Mouse (Mus musculus): ENCODE measurements around the gene Pdk1.
"Not testable (repeated sequence)": the region's sequence is repeated elsewhere in the genome, so short reads cannot be mapped to it uniquely, and the experiment has no call there.

DNA sequence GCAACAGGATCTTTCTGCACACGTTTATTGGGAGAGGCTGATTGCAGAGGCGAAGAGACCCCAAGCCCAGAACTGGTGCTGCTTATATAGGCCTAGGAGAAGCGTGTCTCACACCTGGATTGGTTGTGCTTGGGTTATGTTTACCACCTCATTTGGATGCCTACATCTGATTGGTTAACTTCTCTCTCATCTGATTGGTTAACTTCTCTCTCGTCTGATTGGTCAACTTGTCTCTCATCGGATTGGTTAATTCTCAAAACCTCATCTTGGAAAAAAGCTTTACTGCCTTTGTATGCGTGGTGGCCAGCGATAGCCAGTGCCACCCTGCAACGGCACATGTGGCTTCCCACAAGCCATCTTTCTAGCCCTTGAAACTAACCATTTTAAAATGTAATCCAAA is 33.3 kb downstream of the Pdk1 start:
- not testable (repeated sequence) for TF ChIP-seq CTCF, EP300 (IDR thresholded peaks at IDR 0.05; ENCODE audit: low read depth)

All from liver, embryonic 14.5 days (tissue).